Mouse (Mus musculus) G1E (cell line): Measurements from ENCODE around the gene Plscr1.

Source experiments
- CTCF ChIP-seq: IDR thresholded peaks from 2 replicates; pipeline ENCODE4 v1.5.1; 2012; ENCODE audit warnings: low read depth, low read length, inconsistent platforms, mixed read lengths
- GATA1 ChIP-seq: IDR thresholded peaks from 2 replicates; pipeline ENCODE4 v1.6.1; 2012; ENCODE audit warnings: borderline replicate concordance, low read length, inconsistent platforms, mixed read lengths
- POLR2AphosphoS5 ChIP-seq: IDR thresholded peaks from 2 replicates; pipeline ENCODE4 v1.6.1; 2012; ENCODE audit warnings: low read depth, low read length, inconsistent platforms; ENCODE audit not compliant: insufficient replicate concordance
- TAL1 ChIP-seq: conservative IDR thresholded peaks from 2 replicates; pipeline ENCODE4 v1.6.1; 2012; ENCODE audit warnings: low read depth, low read length, inconsistent platforms, mixed read lengths

GRCm38 (mm10) chr9:92210386-92210967 lies 39.1 kb upstream of the Plscr1 start:
- no peak for TF ChIP-seq CTCF
- no peak for TF ChIP-seq GATA1
- no peak for TF ChIP-seq POLR2AphosphoS5
- no peak for TF ChIP-seq TAL1
